Mouse (Mus musculus) B cell, adult 67 days (primary cell): ENCODE data around the gene Speer2. TPM values are rescaled to one million over a fixed set of nuclear protein-coding genes. Genes with fewer than 3 reads are reported as not detected.

Experiments
- total RNA-seq, 2 experiments: library from RNA; stranded (reverse); gene quantifications; 4 replicates each; pipeline ENCODE4 v1.2.4; 2023

The Speer2 gene
- not detected for total RNA-seq

DNA sequence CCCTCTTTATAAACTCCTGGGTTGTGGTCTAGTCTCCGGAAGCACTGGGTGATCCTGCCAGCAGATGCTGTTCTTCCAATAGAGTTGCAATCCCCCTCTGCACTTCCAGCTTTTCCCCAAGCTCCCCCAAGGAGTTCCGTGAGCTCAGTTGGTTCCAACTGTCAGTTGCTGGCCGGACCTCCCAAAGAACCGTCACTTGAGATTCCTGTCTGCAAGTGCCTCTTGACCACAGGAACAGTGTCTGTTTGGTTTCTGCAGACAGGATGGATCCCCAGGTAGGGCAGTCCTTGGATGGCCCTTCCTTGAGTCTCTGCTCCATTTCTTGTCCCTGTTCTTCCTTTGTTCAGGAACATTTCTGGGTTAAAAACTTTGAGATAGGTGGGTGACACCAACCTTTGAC is at the start of gene Speer2:
Gene Speer2, minus strand, starts transcription at position 101 of the 400 bp plus-strand sequence.

